In genomic region chr5:24426037-24426432, GRCm38 (mm10) we compare ENCODE assay signal across 8 mouse cellular contexts. TPM values are rescaled to one million over a fixed set of nuclear protein-coding genes. Genes with fewer than 3 reads are reported as not detected.
DNase-seq lines count a peak whose midpoint lies in the region; ATAC-seq and TF ChIP-seq lines count a peak whose summit lies in the region.

No protein-coding gene starts in this region.

- 3% methylated on average over 10 of the region's 10 CpGs for WGBS in heart, embryonic 16.5 days
- WGBS in liver, embryonic 15.5 days (ENCODE audit: insufficient replicate concordance) = 9% methylated on average over 10 of the region's 10 CpGs
- WGBS in thymus, adult 2 months = 18% methylated on average over 10 of the region's 10 CpGs

- H3K36me3 ChIP-seq in E14TG2a.4 (ENCODE audit: insufficient read depth, low read length) = peaks cover 26% of the 10 kb centered on the region
- H3K36me3 ChIP-seq in heart, embryonic 16.5 days (ENCODE audit: control insufficient read depth, insufficient read depth) = peaks cover 11% of the 10 kb centered on the region; the same call in 1 of the 2 replicates
- peaks cover 16% of the 10 kb centered on the region for H3K36me3 ChIP-seq in liver, embryonic 15.5 days (replicated peaks)
- H3K36me3 ChIP-seq in thymus, adult 2 months (ENCODE audit: control insufficient read depth, insufficient read depth, low read length) = peaks cover 11% of the 10 kb centered on the region

- H3K4me1 ChIP-seq in E14TG2a.4 (replicated peaks; ENCODE audit: low read depth, low read length) = peaks cover 63% of the 10 kb centered on the region
- peaks cover 33% of the 10 kb centered on the region for H3K4me1 ChIP-seq in heart, embryonic 16.5 days (ENCODE audit: control insufficient read depth, insufficient read depth, low read length)
- H3K4me1 ChIP-seq in liver, embryonic 15.5 days (replicated peaks) = peaks cover 56% of the 10 kb centered on the region
- peaks cover 28% of the 10 kb centered on the region for H3K4me1 ChIP-seq in thymus, adult 2 months (replicated peaks; ENCODE audit: control insufficient read depth, insufficient read depth, low read length)

- 0 out of 2 replicates have a peak, but pooled peaks have one; percentile 1 for ATAC-seq in heart, embryonic 16.5 days (replicated peaks; ENCODE audit: extremely low read depth, insufficient read depth, low FRiP score)
- ATAC-seq in liver, embryonic 15.5 days (ENCODE audit: insufficient read depth) = no peak
- no peak for ATAC-seq in frontal cortex, adult (ENCODE audit: low TSS enrichment)

- DNase-seq in embryo, embryonic 11 days = peak; percentile 41
- no peak for DNase-seq in embryo, embryonic 10 days (ENCODE audit: low spot score)
- peak; percentile 31 for DNase-seq in thymus, adult 2 months
- DNase-seq in cerebellum, postnatal 4 days (ENCODE audit: low spot score in 2 of 2) = no peak

- TF ChIP-seq POLR2A in thymus, adult 2 months (IDR thresholded peaks at IDR 0.05; ENCODE audit: control insufficient read depth, extremely low read depth, insufficient read depth, low read length, poor library complexity) = no peak

- peak overlapping the region; percentile 81 for H3K4me3 ChIP-seq in E14TG2a.4 (replicated peaks; ENCODE audit: low read length)
- H3K4me3 ChIP-seq in heart, embryonic 16.5 days (ENCODE audit: low read length) = peak overlapping the region; percentile 79
- peak overlapping the region; percentile 73 for H3K4me3 ChIP-seq in liver, embryonic 15.5 days (replicated peaks)
- peak overlapping the region; percentile 72 for H3K4me3 ChIP-seq in thymus, adult 2 months (ENCODE audit: control insufficient read depth, insufficient read depth, low read length)

- H3K9me3 ChIP-seq in E14TG2a.4 (ENCODE audit: low read length) = peaks cover 7% of the 10 kb centered on the region
- no peaks in the 10 kb centered on the region for H3K9me3 ChIP-seq in heart, embryonic 16.5 days (replicated peaks; ENCODE audit: control insufficient read depth, low read length)
- H3K9me3 ChIP-seq in liver, embryonic 15.5 days (replicated peaks) = no peaks in the 10 kb centered on the region

- no peak for TF ChIP-seq CTCF in E14TG2a.4 (conservative IDR thresholded peaks at IDR 0.05; ENCODE audit: low read length)
- no peak for TF ChIP-seq CTCF in thymus, adult 2 months (IDR thresholded peaks at IDR 0.05; ENCODE audit: borderline replicate concordance, control insufficient read depth, extremely low read depth, insufficient read depth, low read length, poor library complexity)

- H3K9ac ChIP-seq in heart, embryonic 16.5 days (ENCODE audit: low read length) = peak overlapping the region; percentile 82
- H3K9ac ChIP-seq in liver, embryonic 15.5 days = peak overlapping the region; percentile 80; the same call in 1 of the 2 replicates

- H3K4me2 ChIP-seq in heart, embryonic 16.5 days (ENCODE audit: low read depth, low read length) = peak overlapping the region; percentile 92
- peak overlapping the region; percentile 93 for H3K4me2 ChIP-seq in liver, embryonic 15.5 days

- peak overlapping the region; percentile 97; the same call in 1 of the 2 replicates for H3K27ac ChIP-seq in heart, embryonic 16.5 days (ENCODE audit: low read length)
- H3K27ac ChIP-seq in liver, embryonic 15.5 days (replicated peaks) = no peak overlapping the region
- H3K27ac ChIP-seq in thymus, adult 2 months (ENCODE audit: control insufficient read depth, insufficient read depth, low read length) = no peak overlapping the region

- peaks cover 38% of the 10 kb centered on the region for H3K27me3 ChIP-seq in E14TG2a.4 (ENCODE audit: insufficient read depth, low read length)
- no peaks in the 10 kb centered on the region for H3K27me3 ChIP-seq in heart, embryonic 16.5 days (ENCODE audit: control insufficient read depth, insufficient read depth, low read length)
- peaks cover 16% of the 10 kb centered on the region for H3K27me3 ChIP-seq in liver, embryonic 15.5 days
- no peaks in the 10 kb centered on the region for H3K27me3 ChIP-seq in thymus, adult 2 months (ENCODE audit: control insufficient read depth, insufficient read depth, low read length)

RNA-seq across cellular contexts. Expression of gene Slc4a2, which starts 2.4 kb away (rescaled TPM):
- polyA plus RNA-seq in heart, embryonic 16.5 days (2015; fragmentation: Nextera tagmentation; extraction: Ambion mirVana) = 29.2 and 32.5 TPM in 2 replicates
- 8.9 and 10.3 TPM in 2 replicates for polyA plus RNA-seq in liver, embryonic 15.5 days (2015; fragmentation: Nextera tagmentation; extraction: Ambion mirVana)
- polyA plus RNA-seq in thymus, adult 2 months (2012; rRNA removed) = 116 and 118 TPM in 2 replicates

RNA-seq across cellular contexts. Expression of gene Cdk5, which starts 2.7 kb away (rescaled TPM):
- 28.5 and 30.4 TPM in 2 replicates for polyA plus RNA-seq in heart, embryonic 16.5 days (2015; fragmentation: Nextera tagmentation; extraction: Ambion mirVana)
- 7.7 and 8.8 TPM in 2 replicates for polyA plus RNA-seq in liver, embryonic 15.5 days (2015; fragmentation: Nextera tagmentation; extraction: Ambion mirVana)
- polyA plus RNA-seq in thymus, adult 2 months (2012; rRNA removed) = 62.3 and 87.0 TPM in 2 replicates

RNA-seq across cellular contexts. Expression of gene Asic3, which starts 12.8 kb away (rescaled TPM):
- polyA plus RNA-seq in heart, embryonic 16.5 days (2015; fragmentation: Nextera tagmentation; extraction: Ambion mirVana) = 0.14 TPM in 1 of 2 replicates, not detected in the other
- not detected in 2 replicates for polyA plus RNA-seq in liver, embryonic 15.5 days (2015; fragmentation: Nextera tagmentation; extraction: Ambion mirVana)
- polyA plus RNA-seq in thymus, adult 2 months (2012; rRNA removed) = 2.1 and 2.6 TPM in 2 replicates

RNA-seq across cellular contexts. Expression of gene Fastk, which starts 19.1 kb away (rescaled TPM):
- polyA plus RNA-seq in heart, embryonic 16.5 days (2015; fragmentation: Nextera tagmentation; extraction: Ambion mirVana) = 209 and 225 TPM in 2 replicates
- 49.3 and 55.5 TPM in 2 replicates for polyA plus RNA-seq in liver, embryonic 15.5 days (2015; fragmentation: Nextera tagmentation; extraction: Ambion mirVana)
- 424 and 481 TPM in 2 replicates for polyA plus RNA-seq in thymus, adult 2 months (2012; rRNA removed)

RNA-seq across cellular contexts. Expression of gene Tmub1, which starts 21.6 kb away (rescaled TPM):
- 18.4 and 20.3 TPM in 2 replicates for polyA plus RNA-seq in heart, embryonic 16.5 days (2015; fragmentation: Nextera tagmentation; extraction: Ambion mirVana)
- polyA plus RNA-seq in liver, embryonic 15.5 days (2015; fragmentation: Nextera tagmentation; extraction: Ambion mirVana) = 5.1 and 5.5 TPM in 2 replicates
- 122 and 136 TPM in 2 replicates for polyA plus RNA-seq in thymus, adult 2 months (2012; rRNA removed)

Comparison
In these comparisons a context has a peak if more than half of its experiments do, and no peak if none do; other contexts are left out.
1. DNase-seq: peak in embryo, embryonic 11 days (single experiment) and thymus, adult 2 months (single experiment); none in embryo, embryonic 10 days (single experiment) and cerebellum, postnatal 4 days (0 of 2).
2. Peak in every context shown above with its lines, with median percentiles within 50 percentile points of each other: H3K4me3 ChIP-seq.